Mouse (Mus musculus) bone marrow macrophage, adult 2 months (primary cell): Measurements from ENCODE around the gene Aph1b.

Experiments
- CTCF ChIP-seq: IDR thresholded peaks from 2 replicates; pipeline ENCODE4 v1.5.1; 2012; ENCODE audit warnings: low read depth, mild to moderate bottlenecking, low read length, moderate library complexity
- POLR2A ChIP-seq: IDR thresholded peaks from 2 replicates; pipeline ENCODE4 v1.6.1; 2012; ENCODE audit warnings: mild to moderate bottlenecking, low read depth, low read length, borderline replicate concordance

DNA sequence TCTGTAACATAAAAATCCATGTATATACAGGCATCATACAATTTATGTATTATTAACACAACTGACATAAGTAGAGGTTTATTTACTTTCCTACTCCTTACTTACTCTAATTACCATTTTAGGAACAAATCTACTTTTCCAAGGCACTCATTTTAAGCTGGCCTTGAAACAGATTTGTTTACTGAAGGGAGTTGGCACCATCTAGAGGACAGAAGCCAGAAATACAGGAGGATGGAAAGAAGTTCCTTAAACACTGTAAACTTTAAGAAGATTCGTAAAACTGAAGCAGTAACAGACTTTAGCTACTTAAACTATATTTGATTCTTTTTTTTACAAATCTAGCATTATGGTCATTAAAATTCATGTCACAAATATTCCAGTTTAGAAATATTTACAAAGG is 30.7 kb upstream of the Aph1b start:
- no peak for TF ChIP-seq POLR2A
- TF ChIP-seq CTCF, result no peak
